Comparison of ENCODE assay signal across 8 mouse cellular contexts in the genomic region with DNA sequence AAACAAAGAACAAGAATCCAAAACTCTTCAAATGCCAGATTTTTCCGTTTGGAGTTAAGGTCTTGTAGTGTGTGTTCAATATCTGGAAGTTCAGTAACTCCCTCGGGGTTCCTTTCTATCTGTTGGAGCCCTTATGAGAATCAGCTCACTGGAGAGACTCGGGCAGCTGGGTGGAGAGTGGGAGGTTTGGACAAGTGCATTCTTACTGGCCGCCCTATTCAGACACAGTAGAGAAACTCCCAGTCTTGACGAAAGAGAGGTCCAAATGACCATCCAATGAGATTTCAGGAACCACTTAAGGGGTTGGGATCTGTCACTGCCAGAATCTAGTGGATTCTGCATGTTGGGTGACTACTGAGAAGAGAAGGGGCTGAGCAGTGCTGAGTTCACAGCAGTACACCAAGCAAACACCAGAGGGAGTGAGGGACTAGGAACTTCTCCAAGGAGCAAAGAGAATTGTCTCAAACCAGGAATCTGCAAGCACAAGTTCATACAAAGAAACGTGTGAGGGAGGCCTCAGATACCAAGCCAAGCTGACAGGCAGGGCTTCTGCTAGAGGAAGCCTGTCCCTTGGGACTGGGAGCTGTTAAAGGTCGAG.
DNase-seq lines count a peak whose midpoint lies in the region; ATAC-seq and TF ChIP-seq lines count a peak whose summit lies in the region.

No protein-coding gene starts in this region.

- H3K9ac ChIP-seq in liver, postnatal 0 days (replicated peaks), result no peak overlapping the region
- H3K9ac ChIP-seq in liver, embryonic 11.5 days (ENCODE audit: low read depth, low read length), result no peak overlapping the region
- no peak overlapping the region for H3K9ac ChIP-seq in forebrain, embryonic 13.5 days
- no peak overlapping the region for H3K9ac ChIP-seq in kidney, embryonic 15.5 days
- H3K9ac ChIP-seq in limb, embryonic 11.5 days (ENCODE audit: low read length), result no peak overlapping the region
- no peak overlapping the region for H3K9ac ChIP-seq in stomach, embryonic 15.5 days

- no peaks in the 10 kb centered on the region for H3K36me3 ChIP-seq in liver, postnatal 0 days (replicated peaks; ENCODE audit: insufficient read depth, low read length)
- no peaks in the 10 kb centered on the region for H3K36me3 ChIP-seq in liver, embryonic 11.5 days (ENCODE audit: control insufficient read depth, insufficient read depth, low read length)
- H3K36me3 ChIP-seq in forebrain, embryonic 13.5 days (ENCODE audit: poor library complexity, severe bottlenecking), result no peaks in the 10 kb centered on the region
- H3K36me3 ChIP-seq in kidney, embryonic 15.5 days, result no peaks in the 10 kb centered on the region
- H3K36me3 ChIP-seq in limb, embryonic 11.5 days (ENCODE audit: control insufficient read depth, insufficient read depth, low read length), result no peaks in the 10 kb centered on the region
- no peaks in the 10 kb centered on the region for H3K36me3 ChIP-seq in stomach, embryonic 15.5 days

- H3K4me2 ChIP-seq in liver, postnatal 0 days (ENCODE audit: low read depth, low read length), result no peak overlapping the region
- no peak overlapping the region for H3K4me2 ChIP-seq in liver, embryonic 11.5 days
- no peak overlapping the region for H3K4me2 ChIP-seq in forebrain, embryonic 13.5 days
- H3K4me2 ChIP-seq in kidney, embryonic 15.5 days, result no peak overlapping the region
- H3K4me2 ChIP-seq in limb, embryonic 11.5 days (ENCODE audit: low read depth, severe bottlenecking), result no peak overlapping the region
- H3K4me2 ChIP-seq in stomach, embryonic 15.5 days, result no peak overlapping the region

- no peak overlapping the region for H3K27ac ChIP-seq in liver, postnatal 0 days (ENCODE audit: low read depth)
- no peak overlapping the region for H3K27ac ChIP-seq in liver, embryonic 11.5 days (ENCODE audit: low read depth, low read length)
- no peak overlapping the region for H3K27ac ChIP-seq in forebrain, embryonic 13.5 days
- no peak overlapping the region for H3K27ac ChIP-seq in kidney, embryonic 15.5 days
- no peak overlapping the region for H3K27ac ChIP-seq in limb, embryonic 11.5 days (replicated peaks; ENCODE audit: low read depth, low read length)
- no peak overlapping the region for H3K27ac ChIP-seq in stomach, embryonic 15.5 days

- no peak for ATAC-seq in liver, postnatal 0 days
- ATAC-seq in liver, embryonic 11.5 days (replicated peaks; ENCODE audit: low FRiP score), result no peak
- ATAC-seq in forebrain, embryonic 13.5 days, result peak; percentile 86
- ATAC-seq in kidney, embryonic 15.5 days (replicated peaks; ENCODE audit: low FRiP score), result peak; percentile 66
- peak; percentile 69; the same call in 1 of the 2 replicates for ATAC-seq in limb, embryonic 11.5 days (ENCODE audit: insufficient number of reproducible peaks, low FRiP score, low TSS enrichment, low read depth)
- peak; percentile 58; the same call in 1 of the 2 replicates for ATAC-seq in stomach, embryonic 15.5 days (ENCODE audit: insufficient read depth, low FRiP score, low read depth)

- 41% methylated on average over 7 of the region's 7 CpGs for WGBS in liver, postnatal 0 days (ENCODE audit: insufficient replicate concordance)
- WGBS in liver, embryonic 11.5 days, result 36% methylated on average over 7 of the region's 7 CpGs
- WGBS in forebrain, embryonic 13.5 days, result 46% methylated on average over 7 of the region's 7 CpGs
- 46% methylated on average over 7 of the region's 7 CpGs for WGBS in kidney, embryonic 15.5 days
- WGBS in limb, embryonic 11.5 days, result 45% methylated on average over 7 of the region's 7 CpGs
- WGBS in stomach, embryonic 15.5 days, result 39% methylated on average over 7 of the region's 7 CpGs

- no peaks in the 10 kb centered on the region for H3K9me3 ChIP-seq in liver, postnatal 0 days (ENCODE audit: low read length)
- no peaks in the 10 kb centered on the region for H3K9me3 ChIP-seq in liver, embryonic 11.5 days (ENCODE audit: control insufficient read depth, low read length)
- H3K9me3 ChIP-seq in forebrain, embryonic 13.5 days (replicated peaks), result no peaks in the 10 kb centered on the region
- no peaks in the 10 kb centered on the region; the same call in 1 of the 2 replicates for H3K9me3 ChIP-seq in kidney, embryonic 15.5 days (replicated peaks)
- H3K9me3 ChIP-seq in limb, embryonic 11.5 days (ENCODE audit: control insufficient read depth, low read length), result no peaks in the 10 kb centered on the region
- H3K9me3 ChIP-seq in stomach, embryonic 15.5 days, result no peaks in the 10 kb centered on the region

- H3K27me3 ChIP-seq in liver, postnatal 0 days (ENCODE audit: insufficient read depth, low read length), result no peaks in the 10 kb centered on the region
- no peaks in the 10 kb centered on the region for H3K27me3 ChIP-seq in liver, embryonic 11.5 days (replicated peaks; ENCODE audit: control insufficient read depth, insufficient read depth, low read length)
- H3K27me3 ChIP-seq in forebrain, embryonic 13.5 days, result no peaks in the 10 kb centered on the region
- H3K27me3 ChIP-seq in kidney, embryonic 15.5 days, result no peaks in the 10 kb centered on the region
- no peaks in the 10 kb centered on the region for H3K27me3 ChIP-seq in limb, embryonic 11.5 days (ENCODE audit: control insufficient read depth, insufficient read depth, low read length)
- no peaks in the 10 kb centered on the region for H3K27me3 ChIP-seq in stomach, embryonic 15.5 days (replicated peaks)

- no peak for TF ChIP-seq EP300 in liver, postnatal 0 days (IDR thresholded peaks at IDR 0.05; ENCODE audit: low read depth)

- H3K4me1 ChIP-seq in liver, postnatal 0 days (ENCODE audit: insufficient read depth), result no peaks in the 10 kb centered on the region
- H3K4me1 ChIP-seq in liver, embryonic 11.5 days (replicated peaks; ENCODE audit: control insufficient read depth, insufficient read depth, low read length), result no peaks in the 10 kb centered on the region
- no peaks in the 10 kb centered on the region for H3K4me1 ChIP-seq in forebrain, embryonic 13.5 days
- no peaks in the 10 kb centered on the region for H3K4me1 ChIP-seq in kidney, embryonic 15.5 days
- no peaks in the 10 kb centered on the region for H3K4me1 ChIP-seq in limb, embryonic 11.5 days (ENCODE audit: control insufficient read depth, insufficient read depth, low read length)
- H3K4me1 ChIP-seq in stomach, embryonic 15.5 days, result no peaks in the 10 kb centered on the region

- no peak overlapping the region for H3K4me3 ChIP-seq in liver, postnatal 0 days (ENCODE audit: low read depth, low read length)
- no peak overlapping the region for H3K4me3 ChIP-seq in liver, embryonic 11.5 days (ENCODE audit: low read depth, low read length)
- H3K4me3 ChIP-seq in forebrain, embryonic 13.5 days, result no peak overlapping the region
- H3K4me3 ChIP-seq in kidney, embryonic 15.5 days (replicated peaks), result no peak overlapping the region
- H3K4me3 ChIP-seq in limb, embryonic 11.5 days (ENCODE audit: low read depth, low read length), result no peak overlapping the region
- no peak overlapping the region for H3K4me3 ChIP-seq in stomach, embryonic 15.5 days (replicated peaks)

- TF ChIP-seq CTCF in liver, postnatal 0 days (IDR thresholded peaks at IDR 0.05; ENCODE audit: low read depth), result peak; percentile 33

- no peak for DNase-seq in liver, postnatal 0 days
- no peak for DNase-seq in liver, embryonic 11.5 days (ENCODE audit: low spot score)
- DNase-seq in cerebellum, adult 11 months, result peak; percentile 12
- DNase-seq in limb, embryonic 11.5 days (ENCODE audit: low spot score), result peak; percentile 54
- DNase-seq in spleen, postnatal 14 days (ENCODE audit: low spot score in 2 of 2), result no peak

Comparison
In these comparisons a context has a peak if more than half of its experiments do, and no peak if none do; other contexts are left out.
1. ATAC-seq: peak in forebrain, embryonic 13.5 days (single experiment), kidney, embryonic 15.5 days (single experiment), limb, embryonic 11.5 days (single experiment) and stomach, embryonic 15.5 days (single experiment); none in liver, postnatal 0 days (single experiment) and liver, embryonic 11.5 days (single experiment).
2. DNase-seq: peak in cerebellum, adult 11 months (single experiment) and limb, embryonic 11.5 days (single experiment); none in liver, postnatal 0 days (single experiment), liver, embryonic 11.5 days (single experiment) and spleen, postnatal 14 days (0 of 2).